Mouse (Mus musculus): ENCODE measurements around the gene Ralgds.

DNA sequence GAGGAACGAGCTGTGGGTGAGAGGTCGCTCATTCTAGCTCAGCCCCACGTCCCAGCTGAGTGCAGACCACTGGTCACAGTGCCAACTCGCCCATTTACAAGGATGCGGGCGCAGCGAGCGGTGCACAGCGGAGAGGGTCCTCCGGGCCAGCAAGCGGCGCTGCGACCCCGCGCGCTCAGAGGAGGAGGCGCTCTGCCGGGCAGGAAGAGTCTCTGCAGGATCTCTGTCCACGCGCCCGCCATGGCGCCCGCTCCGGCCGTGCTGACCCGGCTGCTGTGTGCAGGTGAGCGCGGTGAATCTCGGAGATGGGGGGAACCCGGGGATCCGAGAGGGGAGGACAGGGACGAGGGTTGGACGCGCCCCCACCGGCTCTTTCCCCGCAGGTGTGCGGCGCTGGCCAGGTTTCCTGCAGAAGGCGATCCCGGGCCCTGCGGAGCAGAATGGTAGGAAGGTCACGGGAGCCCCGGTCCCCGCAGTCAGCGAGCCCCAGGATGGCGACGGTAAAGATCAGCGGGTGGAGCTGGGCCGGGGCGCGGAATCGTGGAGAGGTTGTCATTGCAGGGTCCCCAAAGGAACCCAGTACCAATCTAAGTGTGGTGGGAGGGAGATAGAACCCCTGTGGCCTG lies 45.0 kb upstream of the Ralgds start, which contains the start of gene Mrps2:
- TF ChIP-seq CTCF (IDR thresholded peaks at IDR 0.05; ENCODE audit: borderline replicate concordance, insufficient read depth, low read depth, low read length): peak; percentile 78
- TF ChIP-seq POLR2A (IDR thresholded peaks at IDR 0.05; ENCODE audit: borderline replicate concordance, insufficient read depth, low read length): peak; percentile 83
